In the genomic region with DNA sequence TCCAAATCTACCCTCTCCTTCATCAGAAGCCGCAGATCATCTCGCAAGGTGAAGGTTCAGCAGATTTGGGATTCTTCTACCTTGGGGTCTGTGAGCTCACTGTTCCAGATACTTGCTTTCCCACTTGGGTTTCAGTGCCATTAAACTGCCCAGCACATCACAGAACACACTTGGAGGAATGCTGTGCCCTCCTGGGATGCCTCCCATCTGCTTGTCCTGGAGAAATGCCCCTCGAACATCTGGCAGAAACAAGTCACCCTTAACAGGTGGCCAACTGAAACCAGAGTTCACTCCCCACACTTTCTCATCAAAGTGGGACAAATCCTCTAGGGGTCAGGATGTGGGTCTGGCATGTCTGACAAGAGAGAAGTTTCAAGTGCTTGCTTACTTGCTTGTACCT, we compare ENCODE assay signal across 23 mouse cellular contexts. TPM values are rescaled to one million over a fixed set of nuclear protein-coding genes. Genes with fewer than 3 reads are reported as not detected.
DNase-seq lines count a peak whose midpoint lies in the region; ATAC-seq and TF ChIP-seq lines count a peak whose summit lies in the region.
"Had no signal": no experiment of that assay in that cellular context is flagged by ENCODE, and none has a peak within 500 bp of the region (broad histone marks: within the 10 kb centered on the region; RNA-seq: fewer than 3 reads in every experiment).

No protein-coding gene starts in this region.

- DNase-seq in kidney, postnatal 25 days, result no peak
- no peak for DNase-seq in kidney, adult 18-20 months
- no peak for DNase-seq in kidney, adult 8-10 months
- peak; percentile 62 for DNase-seq in kidney, postnatal 0 days (ENCODE audit: low spot score)
- DNase-seq in kidney, adult 11 months, result no peak
- DNase-seq: adrenal gland, adult 2 months; adrenal gland, adult 8-10 months; adrenal gland, postnatal 10 days; adrenal gland, postnatal 14 days; adrenal gland, postnatal 25 days; adrenal gland, postnatal 36 days; B cell, adult 2 months; cerebellum, adult 11 months; cerebellum, adult 11-12 months had no signal

- H3K27ac ChIP-seq in kidney, embryonic 14.5 days (ENCODE audit: low read depth, low read length), result no peak overlapping the region
- no peak overlapping the region for H3K27ac ChIP-seq in kidney, embryonic 15.5 days
- H3K27ac ChIP-seq in kidney, embryonic 16.5 days (ENCODE audit: low read length), result no peak overlapping the region
- no peak overlapping the region for H3K27ac ChIP-seq in kidney, postnatal 0 days

- no peak overlapping the region for H3K4me2 ChIP-seq in kidney, embryonic 14.5 days (replicated peaks; ENCODE audit: low read depth, low read length)
- H3K4me2 ChIP-seq in kidney, embryonic 15.5 days, result no peak overlapping the region
- H3K4me2 ChIP-seq in kidney, embryonic 16.5 days (replicated peaks; ENCODE audit: low read depth, low read length), result no peak overlapping the region
- H3K4me2 ChIP-seq in kidney, postnatal 0 days (ENCODE audit: low read length), result no peak overlapping the region

- no peaks in the 10 kb centered on the region for H3K27me3 ChIP-seq in kidney, embryonic 14.5 days (ENCODE audit: control insufficient read depth, insufficient read depth, low read length)
- no peaks in the 10 kb centered on the region for H3K27me3 ChIP-seq in kidney, embryonic 15.5 days
- H3K27me3 ChIP-seq in kidney, embryonic 16.5 days (ENCODE audit: insufficient read depth, low read length), result no peaks in the 10 kb centered on the region
- H3K27me3 ChIP-seq in kidney, postnatal 0 days (ENCODE audit: insufficient read depth, low read length), result no peaks in the 10 kb centered on the region
- H3K27me3 ChIP-seq: CH12.LX, Patski had no signal

- H3K9me3 ChIP-seq in kidney, embryonic 14.5 days (ENCODE audit: control insufficient read depth, low read length), result no peaks in the 10 kb centered on the region
- no peaks in the 10 kb centered on the region for H3K9me3 ChIP-seq in kidney, embryonic 15.5 days (replicated peaks)
- H3K9me3 ChIP-seq in kidney, embryonic 16.5 days (ENCODE audit: low read length), result no peaks in the 10 kb centered on the region
- no peaks in the 10 kb centered on the region for H3K9me3 ChIP-seq in kidney, postnatal 0 days (replicated peaks; ENCODE audit: low read length)
- H3K9me3 ChIP-seq: G1E had no signal

- 0 out of 2 replicates have a peak, but pooled peaks have one; percentile 9 for ATAC-seq in kidney, embryonic 14.5 days (ENCODE audit: low FRiP score, low TSS enrichment)
- 0 out of 2 replicates have a peak, but pooled peaks have one; percentile 44 for ATAC-seq in kidney, embryonic 15.5 days (replicated peaks; ENCODE audit: low FRiP score)
- peak; percentile 74; the same call in 1 of the 2 replicates for ATAC-seq in kidney, embryonic 16.5 days (ENCODE audit: low FRiP score, low TSS enrichment)
- ATAC-seq in kidney, postnatal 0 days (replicated peaks; ENCODE audit: low FRiP score, low read depth), result peak; percentile 50; the same call in 1 of the 2 replicates
- ATAC-seq: activated CD4-positive, CD25-positive, alpha-beta regulatory T cell, adult 4 months; CD4-positive, CD25-positive, alpha-beta regulatory T cell, adult 4 months; Patski had no signal

- 77% methylated on average over 3 of the region's 3 CpGs for WGBS in kidney, embryonic 14.5 days
- WGBS in kidney, embryonic 15.5 days, result 82% methylated on average over 3 of the region's 3 CpGs
- 68% methylated on average over 3 of the region's 3 CpGs for WGBS in kidney, embryonic 16.5 days
- WGBS in kidney, postnatal 0 days, result 60% methylated on average over 3 of the region's 3 CpGs

- peaks cover 54% of the 10 kb centered on the region for H3K36me3 ChIP-seq in kidney, embryonic 14.5 days (ENCODE audit: control insufficient read depth, insufficient read depth, low read length)
- peaks cover 87% of the 10 kb centered on the region for H3K36me3 ChIP-seq in kidney, embryonic 15.5 days
- peaks cover 51% of the 10 kb centered on the region for H3K36me3 ChIP-seq in kidney, embryonic 16.5 days (ENCODE audit: insufficient read depth, low read length)
- peaks cover 43% of the 10 kb centered on the region for H3K36me3 ChIP-seq in kidney, postnatal 0 days (ENCODE audit: insufficient read depth, low read length)

- no peak overlapping the region for H3K9ac ChIP-seq in kidney, embryonic 14.5 days (ENCODE audit: low read depth, low read length)
- no peak overlapping the region for H3K9ac ChIP-seq in kidney, embryonic 15.5 days
- H3K9ac ChIP-seq in kidney, embryonic 16.5 days (replicated peaks; ENCODE audit: low read length), result no peak overlapping the region
- H3K9ac ChIP-seq in kidney, postnatal 0 days (ENCODE audit: low read depth, low read length), result no peak overlapping the region

- no peak for TF ChIP-seq CTCF in kidney, postnatal 0 days (IDR thresholded peaks at IDR 0.05; ENCODE audit: low read depth)

- H3K4me1 ChIP-seq in kidney, embryonic 14.5 days (ENCODE audit: control insufficient read depth, insufficient read depth, low read length), result no peaks in the 10 kb centered on the region
- H3K4me1 ChIP-seq in kidney, embryonic 15.5 days, result no peaks in the 10 kb centered on the region
- no peaks in the 10 kb centered on the region for H3K4me1 ChIP-seq in kidney, embryonic 16.5 days (ENCODE audit: insufficient read depth, low read length)
- no peaks in the 10 kb centered on the region for H3K4me1 ChIP-seq in kidney, postnatal 0 days (replicated peaks; ENCODE audit: insufficient read depth, low read length)

- H3K4me3 ChIP-seq in kidney, embryonic 14.5 days (ENCODE audit: low read length), result no peak overlapping the region
- no peak overlapping the region for H3K4me3 ChIP-seq in kidney, embryonic 15.5 days (replicated peaks)
- H3K4me3 ChIP-seq in kidney, embryonic 16.5 days (ENCODE audit: low read length), result no peak overlapping the region
- no peak overlapping the region for H3K4me3 ChIP-seq in kidney, postnatal 0 days (replicated peaks; ENCODE audit: low read depth, low read length)

RNA-seq across cellular contexts. Expression of a gene that starts 12.7 kb away (rescaled TPM):
- 159 and 160 TPM in 2 replicates for polyA plus RNA-seq in kidney, embryonic 14.5 days (2014; fragmentation: Nextera tagmentation; extraction: Ambion mirVana)
- 193 and 207 TPM in 2 replicates for polyA plus RNA-seq in kidney, embryonic 15.5 days (2015; fragmentation: Nextera tagmentation; extraction: Ambion mirVana)
- polyA plus RNA-seq in kidney, embryonic 16.5 days (2015; fragmentation: Nextera tagmentation; extraction: Ambion mirVana), result 200 and 208 TPM in 2 replicates
- 170 and 185 TPM in 2 replicates for polyA plus RNA-seq in kidney, postnatal 0 days (2015; fragmentation: Nextera tagmentation; extraction: Ambion mirVana)

RNA-seq across cellular contexts. Expression of a gene that starts 39.5 kb away (rescaled TPM):
- 18.4 and 34.4 TPM in 2 replicates for polyA plus RNA-seq in kidney, embryonic 14.5 days (2014; fragmentation: Nextera tagmentation; extraction: Ambion mirVana)
- 30.3 and 32.1 TPM in 2 replicates for polyA plus RNA-seq in kidney, embryonic 15.5 days (2015; fragmentation: Nextera tagmentation; extraction: Ambion mirVana)
- 35.2 and 36.3 TPM in 2 replicates for polyA plus RNA-seq in kidney, embryonic 16.5 days (2015; fragmentation: Nextera tagmentation; extraction: Ambion mirVana)
- 33.4 and 34.7 TPM in 2 replicates for polyA plus RNA-seq in kidney, postnatal 0 days (2015; fragmentation: Nextera tagmentation; extraction: Ambion mirVana)

RNA-seq across cellular contexts. Expression of a gene that starts 54.3 kb away (rescaled TPM):
- not detected in 2 replicates for polyA plus RNA-seq in kidney, embryonic 14.5 days (2014; fragmentation: Nextera tagmentation; extraction: Ambion mirVana)
- polyA plus RNA-seq in kidney, embryonic 15.5 days (2015; fragmentation: Nextera tagmentation; extraction: Ambion mirVana), result not detected in 2 replicates
- not detected in 2 replicates for polyA plus RNA-seq in kidney, embryonic 16.5 days (2015; fragmentation: Nextera tagmentation; extraction: Ambion mirVana)
- polyA plus RNA-seq in kidney, postnatal 0 days (2015; fragmentation: Nextera tagmentation; extraction: Ambion mirVana), result not detected in 2 replicates
- polyA plus RNA-seq: activated CD4-positive, CD25-positive, alpha-beta regulatory T cell, adult 4 months; C2C12; CD4-positive, CD25-positive, alpha-beta regulatory T cell, adult 4 months; G1E had no signal

Comparison
In these comparisons a context has a peak if more than half of its experiments do, and no peak if none do; other contexts are left out.
1. ATAC-seq: peak in every context shown above with its lines; median percentile 74 in kidney, embryonic 16.5 days; 50 in kidney, postnatal 0 days; 44 in kidney, embryonic 15.5 days; 9 in kidney, embryonic 14.5 days.